Mouse (Mus musculus) thymus, adult 2 months (tissue): ENCODE data around the gene Rho.

Experiments used
- CTCF ChIP-seq: fragments of 200-500 bp; IDR thresholded peaks from 2 replicates; pipeline ENCODE4 v1.5.1; 2012; ENCODE audit warnings: mild to moderate bottlenecking, control low read depth, low read length, moderate library complexity, borderline replicate concordance; ENCODE audit not compliant: control insufficient read depth, poor library complexity, insufficient read depth; ENCODE audit errors: extremely low read depth
- POLR2A ChIP-seq: fragments of 200-500 bp; IDR thresholded peaks from 2 replicates; pipeline ENCODE4 v1.6.1; 2012; ENCODE audit warnings: mild to moderate bottlenecking, low read length, control low read depth, moderate library complexity; ENCODE audit not compliant: control insufficient read depth, poor library complexity, insufficient read depth; ENCODE audit errors: extremely low read depth

- TF ChIP-seq CTCF, result no peak
- no peak for TF ChIP-seq POLR2A
These were observed 30.2 kb downstream of the Rho start for GRCm38 (mm10) chr6:115961743-115962142.
